Mouse (Mus musculus) G1E (cell line): Measurements from ENCODE around the gene Cfap97. TPM values are rescaled to one million over a fixed set of nuclear protein-coding genes. Genes with fewer than 3 reads are reported as not detected.

Source experiments
- ATAC-seq: 2 replicates; pipeline ENCODE4 v1.8.0; 2016; ENCODE audit warnings: mild to moderate bottlenecking; ENCODE audit not compliant: insufficient number of reproducible peaks, poor library complexity, low FRiP score, severe bottlenecking; ENCODE audit errors: extremely low read depth
- DNase-seq: peaks from one replicate; pipeline ENCODE4 v3.0.0; 2012; ENCODE audit warnings: low spot score
- H3K27me3 ChIP-seq: 2 replicates; pipeline ENCODE4 v1.6.1; 2012; ENCODE audit warnings: mild to moderate bottlenecking, low read length, inconsistent platforms; ENCODE audit not compliant: insufficient read depth
- H3K36me3 ChIP-seq: replicated peaks from 2 replicates; pipeline ENCODE3; 2012; ENCODE audit warnings: mild to moderate bottlenecking, inconsistent platforms
- H3K4me1 ChIP-seq: 2 replicates; pipeline ENCODE4 v1.6.1; 2012; ENCODE audit warnings: low read depth, low read length, inconsistent platforms, mixed read lengths; ENCODE audit not compliant: insufficient read depth
- H3K4me3 ChIP-seq: 2 replicates; pipeline ENCODE4 v1.5.1; 2012; ENCODE audit warnings: low read depth, mild to moderate bottlenecking, inconsistent platforms, low read length, moderate library complexity, mixed read lengths
- H3K9me3 ChIP-seq: replicated peaks from 2 replicates; pipeline ENCODE4 v1.6.1; 2012; ENCODE audit warnings: inconsistent platforms
- CTCF ChIP-seq: IDR thresholded peaks from 2 replicates; pipeline ENCODE4 v1.5.1; 2012; ENCODE audit warnings: low read depth, low read length, inconsistent platforms, mixed read lengths
- GATA1 ChIP-seq: IDR thresholded peaks from 2 replicates; pipeline ENCODE4 v1.6.1; 2012; ENCODE audit warnings: borderline replicate concordance, low read length, inconsistent platforms, mixed read lengths
- GATA2 ChIP-seq: IDR thresholded peaks from 2 replicates; pipeline ENCODE4 v1.6.1; 2012; ENCODE audit warnings: low read depth, low read length, inconsistent platforms, borderline replicate concordance
- POLR2AphosphoS5 ChIP-seq: IDR thresholded peaks from 2 replicates; pipeline ENCODE4 v1.6.1; 2012; ENCODE audit warnings: low read depth, low read length, inconsistent platforms; ENCODE audit not compliant: insufficient replicate concordance
- TAL1 ChIP-seq: conservative IDR thresholded peaks from 2 replicates; pipeline ENCODE4 v1.6.1; 2012; ENCODE audit warnings: low read depth, low read length, inconsistent platforms, mixed read lengths
- polyA plus RNA-seq: library from polyadenylated mRNA; stranded (reverse); fragments of >175 nt; gene quantifications from 2 replicates; pipeline ENCODE4 v1.2.3, GENCODE M21; 2012
- total RNA-seq, 2 experiments: library from RNA; stranded (forward) in 1 of 2; stranded (reverse) in 1 of 2; fragments of 200-1000 nt in 1 of 2; fragments of >200 nt in 1 of 2; fragmentation: Nextera tagmentation in 1 of 2; gene quantifications; 2 replicates each; pipeline ENCODE4 v1.2.3; 2014 to 2017

The Cfap97 gene
- total and polyA plus RNA-seq, 3 experiments: 2.0 to 59.3 (median 31.8) TPM

DNA sequence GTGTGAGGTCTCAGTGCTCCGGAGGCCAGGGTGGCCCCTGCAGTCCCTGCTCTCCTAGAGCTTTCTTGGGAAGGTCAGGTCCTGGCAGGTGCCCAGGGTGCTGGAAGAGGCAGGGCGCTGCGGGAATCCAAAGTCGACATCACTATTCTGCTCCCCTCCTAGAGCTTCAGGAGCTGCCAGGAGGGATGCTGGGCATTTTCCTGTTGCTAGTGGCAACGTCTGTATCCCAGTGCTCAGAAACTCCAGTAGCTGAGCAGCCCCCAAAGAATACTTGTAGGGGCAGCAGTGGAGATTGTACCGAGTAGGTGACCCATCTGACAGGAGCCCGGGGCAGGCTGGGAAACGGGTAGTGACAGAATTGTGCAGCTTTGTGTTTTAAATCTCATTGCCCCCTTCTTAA lies 81.2 kb downstream of the Cfap97 start:
- H3K27me3 ChIP-seq: peaks cover 31% of the 10 kb centered on the region
- no peak overlapping the region for H3K4me3 ChIP-seq
- H3K9me3 ChIP-seq: no peaks in the 10 kb centered on the region
- ATAC-seq: no peak
- no peaks in the 10 kb centered on the region for H3K4me1 ChIP-seq
- no peak for DNase-seq
- TF ChIP-seq TAL1: no peak
- no peak for TF ChIP-seq POLR2AphosphoS5
- no peak for TF ChIP-seq GATA1
- no peak for TF ChIP-seq CTCF
- no peak for TF ChIP-seq GATA2
- H3K36me3 ChIP-seq: no peaks in the 10 kb centered on the region

DNA sequence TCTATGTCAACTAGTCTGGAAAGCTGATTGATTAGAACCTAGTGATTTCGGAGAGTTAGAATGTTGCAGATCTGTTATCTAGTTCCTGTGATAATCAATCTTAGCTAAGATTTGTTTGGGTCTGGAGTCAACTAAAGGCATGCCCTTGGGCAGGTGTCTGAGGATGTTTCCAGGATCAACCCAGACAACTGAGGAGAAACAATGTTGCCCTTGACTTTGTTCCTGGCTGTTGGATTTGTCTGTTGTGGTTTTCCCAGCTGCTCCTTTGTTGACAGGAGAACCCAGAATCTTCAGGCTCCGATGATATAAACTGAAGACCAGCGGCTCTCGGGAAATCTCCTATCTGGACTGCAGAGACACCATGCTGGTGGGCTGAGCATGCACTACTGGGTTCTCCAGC lies 83.2 kb downstream of the Cfap97 start:
- Histone ChIP-seq H3K4me1 (no peaks in the 10 kb centered on the region), H3K9me3 (no peaks in the 10 kb centered on the region), H3K27me3 (peaks cover 40% of the 10 kb centered on the region), H3K36me3 (no peaks in the 10 kb centered on the region), H3K4me3 (no peak overlapping the region)
- TF ChIP-seq POLR2AphosphoS5 (no peak), CTCF (no peak), TAL1 (no peak), GATA1 (no peak), GATA2 (no peak)
- DNase-seq (no peak), ATAC-seq (no peak)

DNA sequence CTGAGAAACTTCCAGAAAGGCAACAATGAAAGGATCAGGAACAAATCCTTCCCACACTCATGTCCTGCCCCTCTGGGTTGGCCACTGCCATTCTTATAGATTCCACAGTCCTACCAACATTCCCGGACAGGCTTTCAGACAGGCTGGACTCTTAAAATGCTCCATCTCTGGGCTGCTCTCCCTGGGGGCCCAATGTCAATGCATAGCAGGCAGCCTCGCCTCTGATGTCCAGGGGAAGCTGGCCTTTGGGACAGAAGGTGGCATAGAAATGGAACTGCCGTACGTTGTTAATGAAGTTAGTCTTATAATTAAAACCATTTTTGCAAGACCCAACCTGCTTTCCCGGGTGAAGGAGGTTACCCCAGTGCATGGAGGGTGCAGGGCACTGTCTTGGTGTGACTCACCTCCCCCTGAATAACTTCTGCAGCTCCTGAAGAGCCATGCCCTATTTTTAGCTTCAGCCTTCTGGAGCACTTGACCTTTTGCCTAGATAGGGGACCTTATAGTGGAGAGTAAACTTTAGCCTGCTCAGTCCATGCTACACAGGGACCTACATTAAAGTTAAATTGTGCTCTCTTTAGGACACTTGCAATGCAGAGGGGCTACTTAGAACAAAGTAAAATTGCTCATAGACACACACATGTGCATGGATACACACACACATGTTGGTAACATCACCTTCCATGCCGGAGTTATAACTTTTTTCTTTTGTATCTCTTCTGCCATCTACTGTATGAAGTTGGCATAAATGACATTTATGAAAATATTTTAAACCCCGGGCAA lies 85.1 kb downstream of the Cfap97 start:
- H3K27me3 ChIP-seq: peaks cover 40% of the 10 kb centered on the region
- no peak for ATAC-seq

DNA sequence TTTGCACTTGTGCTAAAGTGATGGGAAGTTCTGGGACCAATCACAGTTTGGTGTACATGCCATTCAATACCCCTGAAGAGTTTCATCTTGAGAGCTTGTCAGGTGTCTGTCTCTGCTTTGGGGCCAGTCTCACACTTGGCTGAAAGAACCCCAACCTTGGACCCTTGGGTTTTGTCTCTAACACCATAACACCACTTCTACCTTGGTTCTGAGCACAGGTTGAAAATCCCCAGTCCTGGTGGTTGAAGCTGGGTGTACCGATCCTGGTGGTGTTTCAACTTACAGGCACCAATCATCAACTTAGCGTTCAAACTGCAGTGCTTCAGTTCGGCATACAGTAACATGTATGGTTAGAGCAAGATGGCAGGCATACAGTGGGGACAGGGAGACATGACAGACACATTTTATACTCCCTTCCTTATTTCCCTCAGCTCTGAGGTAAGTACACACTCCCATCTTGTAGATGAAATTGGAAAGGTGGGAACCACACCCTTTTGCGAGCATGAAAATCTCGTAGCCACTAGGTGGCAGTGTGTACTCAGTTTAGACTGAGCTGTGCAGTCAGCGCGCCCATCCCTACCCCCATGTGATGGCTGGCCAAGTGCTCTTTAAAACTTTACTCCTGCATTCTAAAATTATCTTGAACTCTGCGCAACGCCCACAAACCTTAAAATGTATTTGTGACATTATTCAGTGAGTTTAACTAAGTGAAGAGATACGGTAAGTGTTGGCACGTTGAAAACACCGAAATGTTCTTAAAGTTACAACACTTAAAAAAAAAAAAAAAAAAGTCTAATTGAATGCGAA lies 90.2 kb downstream of the Cfap97 start:
- Histone ChIP-seq H3K4me3 (no peak overlapping the region), H3K4me1 (peaks cover 10% of the 10 kb centered on the region; the same call in 1 of the 2 replicates), H3K9me3 (no peaks in the 10 kb centered on the region), H3K36me3 (no peaks in the 10 kb centered on the region), H3K27me3 (peaks cover 21% of the 10 kb centered on the region)
- ATAC-seq: peak; percentile 49; the same call in 1 of the 2 replicates
- DNase-seq: peak; percentile 62
- TF ChIP-seq GATA1: no peak
- peak; percentile 54; the same call in 1 of the 2 replicates for TF ChIP-seq CTCF

More for the DNA sequence above, 85.1 kb downstream of the Cfap97 start:
- Histone ChIP-seq H3K4me1 (0 out of 2 replicates have a peak, but pooled peaks cover 2% of the 10 kb centered on the region), H3K9me3 (no peaks in the 10 kb centered on the region), H3K36me3 (no peaks in the 10 kb centered on the region), H3K4me3 (no peak overlapping the region)
- no peak for TF ChIP-seq TAL1
- DNase-seq: no peak

DNA sequence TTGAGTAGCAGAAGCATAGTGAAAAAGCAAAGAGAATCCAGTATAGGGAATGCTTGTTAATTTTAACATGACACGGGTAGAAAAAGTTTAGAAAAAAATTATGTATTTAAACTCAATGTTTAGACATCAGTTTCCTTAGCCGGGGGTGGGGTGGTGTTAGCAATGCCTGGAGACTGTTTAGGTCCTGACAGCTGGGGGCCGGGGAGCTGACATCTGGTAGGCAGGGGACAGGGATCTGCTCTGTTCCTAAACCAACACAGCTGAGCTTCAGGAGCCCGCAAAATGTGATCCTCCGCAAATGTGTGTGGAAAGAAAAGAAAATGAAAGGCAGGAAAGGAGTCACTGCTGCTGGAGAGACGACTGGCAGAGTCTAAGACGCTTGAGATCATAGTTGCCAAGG lies 91.4 kb downstream of the Cfap97 start:
- H3K4me1 ChIP-seq: peaks cover 10% of the 10 kb centered on the region; the same call in 1 of the 2 replicates
- peaks cover 22% of the 10 kb centered on the region for H3K27me3 ChIP-seq
- H3K36me3 ChIP-seq: no peaks in the 10 kb centered on the region
- H3K9me3 ChIP-seq: no peaks in the 10 kb centered on the region
- ATAC-seq: no peak
- no peak overlapping the region for H3K4me3 ChIP-seq
- DNase-seq: no peak
- TF ChIP-seq POLR2AphosphoS5 (no peak), CTCF (no peak), GATA2 (no peak), TAL1 (no peak), GATA1 (no peak)

Other genes starting within 250 kb of the Cfap97 start
- not detected in 2 replicates for gene Ccdc110, start 217.2 kb upstream of the Cfap97 start, total RNA-seq (2014; fragmentation: Nextera tagmentation)
- 0.06 TPM in 1 of 2 replicates, not detected in the other for gene Ccdc110, start 217.2 kb upstream of the Cfap97 start, total RNA-seq (2017)
- not detected in 2 replicates for gene Ccdc110, start 217.2 kb upstream of the Cfap97 start, polyA plus RNA-seq
- 0.68 and 2.2 TPM in 2 replicates for gene 1700029J07Rik, start 176.5 kb upstream of the Cfap97 start, total RNA-seq (2014; fragmentation: Nextera tagmentation)
- 0.76 and 1.6 TPM in 2 replicates for gene 1700029J07Rik, start 176.5 kb upstream of the Cfap97 start, total RNA-seq (2017)
- 0.01 TPM in 1 of 2 replicates, not detected in the other for gene 1700029J07Rik, start 176.5 kb upstream of the Cfap97 start, polyA plus RNA-seq
- 82.8 and 86.8 TPM in 2 replicates for gene Ufsp2, start 176.2 kb upstream of the Cfap97 start, total RNA-seq (2014; fragmentation: Nextera tagmentation)
- 109 and 131 TPM in 2 replicates for gene Ufsp2, start 176.2 kb upstream of the Cfap97 start, total RNA-seq (2017)
- 2.6 and 3.1 TPM in 2 replicates for gene Ufsp2, start 176.2 kb upstream of the Cfap97 start, polyA plus RNA-seq
- 1.4 TPM in 1 of 2 replicates, not detected in the other for gene Lrp2bp, start 152.5 kb upstream of the Cfap97 start, total RNA-seq (2014; fragmentation: Nextera tagmentation)
- gene Lrp2bp, start 152.5 kb upstream of the Cfap97 start, total RNA-seq (2017): 0.12 and 0.55 TPM in 2 replicates
- 0.03 TPM in 1 of 2 replicates, not detected in the other for gene Lrp2bp, start 152.5 kb upstream of the Cfap97 start, polyA plus RNA-seq
- gene Ankrd37, start 146.1 kb upstream of the Cfap97 start, total RNA-seq (2014; fragmentation: Nextera tagmentation): 39.4 and 49.1 TPM in 2 replicates
- gene Ankrd37, start 146.1 kb upstream of the Cfap97 start, total RNA-seq (2017): 90.4 and 110 TPM in 2 replicates
- 11.9 and 15.2 TPM in 2 replicates for gene Ankrd37, start 146.1 kb upstream of the Cfap97 start, polyA plus RNA-seq
- gene Snx25, start 388 bp downstream of the Cfap97 start, total RNA-seq (2014; fragmentation: Nextera tagmentation): 16.9 and 17.4 TPM in 2 replicates
- 34.1 and 38.8 TPM in 2 replicates for gene Snx25, start 388 bp downstream of the Cfap97 start, total RNA-seq (2017)
- gene Snx25, start 388 bp downstream of the Cfap97 start, polyA plus RNA-seq: 10.5 and 13.3 TPM in 2 replicates
- 80.9 and 81.6 TPM in 2 replicates for gene Slc25a4, start 59.5 kb downstream of the Cfap97 start, total RNA-seq (2014; fragmentation: Nextera tagmentation)
- 160 and 177 TPM in 2 replicates for gene Slc25a4, start 59.5 kb downstream of the Cfap97 start, total RNA-seq (2017)
- 35.2 and 50.4 TPM in 2 replicates for gene Slc25a4, start 59.5 kb downstream of the Cfap97 start, polyA plus RNA-seq
- not detected in 2 replicates for gene Helt, start 142.9 kb downstream of the Cfap97 start, total RNA-seq (2014; fragmentation: Nextera tagmentation)
- 0.38 TPM in 1 of 2 replicates, not detected in the other for gene Helt, start 142.9 kb downstream of the Cfap97 start, total RNA-seq (2017)
- gene Helt, start 142.9 kb downstream of the Cfap97 start, polyA plus RNA-seq: not detected in 2 replicates